Mouse (Mus musculus) kidney, postnatal 0 days (tissue): ENCODE data around the gene Nbdy. TPM values are rescaled to one million over a fixed set of nuclear protein-coding genes. Genes with fewer than 3 reads are reported as not detected.

Experiments used
- ATAC-seq: fragments of 200-750 bp; cut with Nextera tagmentation; replicated peaks from 2 replicates; pipeline ENCODE4 v1.8.0; 2017; ENCODE audit warnings: low read depth, moderate number of reproducible peaks, moderate TSS enrichment, moderate library complexity; ENCODE audit not compliant: low FRiP score
- DNase-seq: peaks from one replicate; pipeline ENCODE4 v3.0.0-alpha.2; 2016; ENCODE audit warnings: low spot score
- H3K27ac ChIP-seq: fragments of 300-500 bp; sonication (generic); 2 replicates; pipeline ENCODE4 v1.5.1; 2014; ENCODE audit warnings: mild to moderate bottlenecking
- H3K27me3 ChIP-seq: fragments of 300-500 bp; sonication (generic); 2 replicates; pipeline ENCODE4 v1.6.1; 2014; ENCODE audit warnings: low read length, mixed read lengths; ENCODE audit not compliant: insufficient read depth
- H3K36me3 ChIP-seq: fragments of 300-500 bp; sonication (generic); 2 replicates; pipeline ENCODE4 v1.6.1; 2014; ENCODE audit warnings: low read length, mixed read lengths; ENCODE audit not compliant: insufficient read depth
- H3K4me1 ChIP-seq: fragments of 300-500 bp; sonication (generic); replicated peaks from 2 replicates; pipeline ENCODE4 v1.6.1; 2014; ENCODE audit warnings: antibody characterized with exemption, low read length, mixed read lengths; ENCODE audit not compliant: insufficient read depth
- H3K4me2 ChIP-seq: fragments of 300-500 bp; sonication (generic); 2 replicates; pipeline ENCODE4 v1.6.1; 2014; ENCODE audit warnings: mild to moderate bottlenecking, low read length, moderate library complexity, mixed read lengths
- H3K4me3 ChIP-seq: fragments of 300-500 bp; sonication (generic); replicated peaks from 2 replicates; pipeline ENCODE4 v1.5.1; 2014; ENCODE audit warnings: low read depth, low read length
- H3K9ac ChIP-seq: fragments of 300-500 bp; sonication (generic); 2 replicates; pipeline ENCODE4 v1.6.1; 2014; ENCODE audit warnings: low read depth, low read length
- H3K9me3 ChIP-seq: fragments of 300-500 bp; sonication (generic); replicated peaks from 2 replicates; pipeline ENCODE4 v1.6.1; 2016; ENCODE audit warnings: low read length, inconsistent platforms, mixed read lengths
- CTCF ChIP-seq: IDR thresholded peaks from 2 replicates; pipeline ENCODE4 v1.5.1; 2016; ENCODE audit warnings: antibody characterized with exemption, low read depth, mild to moderate bottlenecking, moderate library complexity
- WGBS: fragments of 180-500 bp; shearing (Covaris S2); extraction: QIAGEN DNeasy Blood & Tissue Kit; methylation state at CpG from one replicate; pipeline ENCODE4 v1.1.7; 2014; 5-methylcytosine and 5-hydroxymethylcytosine counted together
- polyA plus RNA-seq: library from polyadenylated mRNA; unstranded; fragments of >200 nt; fragmentation: Nextera tagmentation; extraction: Ambion mirVana; gene quantifications from 2 replicates; pipeline ENCODE4 v1.2.1, GENCODE M21; 2015

Gene Nbdy
- polyA plus RNA-seq, 1 experiment from 2014 or later: 132 TPM

DNA sequence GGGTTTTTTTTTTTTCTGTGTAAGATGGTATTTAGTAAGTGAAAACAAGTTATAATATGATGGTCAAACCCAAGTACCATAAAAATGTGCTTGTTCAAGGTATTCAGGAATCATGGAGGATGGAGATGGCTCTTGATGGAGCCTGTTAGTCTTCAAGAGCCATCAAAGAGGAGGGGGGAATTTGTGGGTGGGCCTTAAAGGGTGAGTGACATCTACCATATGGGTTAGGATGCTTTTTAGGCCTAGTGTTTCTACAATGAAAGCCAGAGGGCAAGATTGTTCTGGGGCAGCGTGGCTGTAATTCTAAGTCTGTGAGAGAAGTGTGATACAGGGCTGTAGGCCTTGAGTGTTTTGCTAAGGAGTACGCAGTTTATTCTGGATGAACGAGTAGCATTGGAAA is 1.0 kb downstream of the Nbdy start:
- 31% methylated on average over 3 of the region's 3 CpGs for WGBS
- no peaks in the 10 kb centered on the region for H3K4me1 ChIP-seq
- TF ChIP-seq CTCF: no peak
- H3K36me3 ChIP-seq: no peaks in the 10 kb centered on the region
- H3K4me2 ChIP-seq: peak overlapping the region; percentile 58
- H3K27me3 ChIP-seq: no peaks in the 10 kb centered on the region
- peak; percentile 42 for DNase-seq
- peak overlapping the region; percentile 54 for H3K4me3 ChIP-seq
- no peak; the same call in 1 of the 2 replicates for ATAC-seq
- no peak overlapping the region for H3K9ac ChIP-seq
- no peaks in the 10 kb centered on the region for H3K9me3 ChIP-seq
- H3K27ac ChIP-seq: no peak overlapping the region

- no peak overlapping the region for H3K4me3 ChIP-seq
- ATAC-seq (no peak), DNase-seq (peak; percentile 31)
- no peak overlapping the region for H3K27ac ChIP-seq
- no peaks in the 10 kb centered on the region for H3K27me3 ChIP-seq
- no peak for TF ChIP-seq CTCF
- no peaks in the 10 kb centered on the region for H3K4me1 ChIP-seq
- H3K36me3 ChIP-seq: no peaks in the 10 kb centered on the region
- 78% methylated on average over 4 of the region's 4 CpGs for WGBS
- H3K4me2 ChIP-seq: no peak overlapping the region
- no peaks in the 10 kb centered on the region for H3K9me3 ChIP-seq
- no peak overlapping the region for H3K9ac ChIP-seq
Observed at GRCm38 (mm10) chrX:153735697-153736096, 12.3 kb downstream of the Nbdy start.

DNA sequence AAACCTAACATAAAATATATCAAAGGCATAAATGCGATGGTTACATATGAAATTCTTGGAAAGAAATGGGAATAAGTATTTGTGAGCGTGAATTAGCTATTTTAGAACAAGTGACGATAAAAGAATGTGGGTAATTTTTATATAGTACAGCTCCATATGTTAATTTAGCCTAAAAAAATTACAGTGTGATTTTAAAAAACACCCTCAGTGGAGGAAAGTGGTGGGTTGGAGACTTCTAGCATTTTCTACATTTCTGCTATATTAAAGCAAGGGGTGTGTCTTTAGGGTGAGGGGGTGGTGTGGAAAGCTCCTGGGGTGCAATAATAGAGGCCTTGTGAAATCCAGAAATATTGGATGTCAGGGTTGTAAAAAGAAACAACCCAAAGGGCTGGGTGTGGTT is 19.1 kb downstream of the Nbdy start:
- no peak overlapping the region for H3K4me3 ChIP-seq
- H3K4me1 ChIP-seq: no peaks in the 10 kb centered on the region
- no peak for ATAC-seq
- no peak overlapping the region for H3K9ac ChIP-seq
- DNase-seq: no peak
- no peak overlapping the region for H3K4me2 ChIP-seq
- 89% methylated on average over 3 of the region's 3 CpGs for WGBS
- H3K36me3 ChIP-seq: no peaks in the 10 kb centered on the region
- H3K27me3 ChIP-seq: no peaks in the 10 kb centered on the region
- no peak for TF ChIP-seq CTCF
- H3K9me3 ChIP-seq: no peaks in the 10 kb centered on the region
- H3K27ac ChIP-seq: no peak overlapping the region

DNA sequence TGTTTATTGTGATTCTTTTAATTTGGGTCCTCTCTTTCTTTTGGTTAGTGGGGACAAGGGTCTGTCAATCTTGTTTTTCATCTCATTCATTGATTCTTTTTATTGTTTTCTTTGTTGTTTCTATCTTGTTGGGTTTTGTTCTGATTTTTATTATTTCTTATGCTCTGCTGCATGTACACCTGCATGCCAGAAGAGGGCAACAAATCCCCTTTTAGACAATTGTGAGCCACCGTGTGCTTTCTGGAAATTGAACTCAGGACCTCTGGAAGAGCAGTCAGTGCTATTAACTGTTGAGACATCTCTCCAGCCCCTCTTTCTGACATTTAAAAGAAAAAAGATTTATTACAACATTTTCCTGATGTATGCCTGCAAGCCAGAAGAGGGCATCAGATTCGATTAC is 25.8 kb downstream of the Nbdy start:
- Histone ChIP-seq H3K4me1 (no peaks in the 10 kb centered on the region), H3K4me2 (no peak overlapping the region), H3K9ac (no peak overlapping the region), H3K27ac (no peak overlapping the region), H3K27me3 (no peaks in the 10 kb centered on the region), H3K36me3 (no peaks in the 10 kb centered on the region), H3K4me3 (no peak overlapping the region), H3K9me3 (no peaks in the 10 kb centered on the region)
- DNase-seq: peak; percentile 1
- no peak for ATAC-seq
- WGBS: 44% methylated on average over 2 of the region's 2 CpGs
- TF ChIP-seq CTCF: peak; percentile 55

Other genes with a start within 250 kb of the Nbdy start
- 16.9 and 20.7 TPM in 2 replicates for gene Ubqln2, start 225.4 kb upstream of the Nbdy start, polyA plus RNA-seq
- gene Cypt3, start 165.0 kb upstream of the Nbdy start, polyA plus RNA-seq: not detected in 2 replicates
- gene Kctd12b, start 27.2 kb upstream of the Nbdy start, polyA plus RNA-seq: 10.1 and 11.3 TPM in 2 replicates
- gene Spin2c, start 108.6 kb downstream of the Nbdy start, polyA plus RNA-seq: 13.4 and 13.9 TPM in 2 replicates